Mouse (Mus musculus): ENCODE data around the gene Rnf145. TPM values are rescaled to one million over a fixed set of nuclear protein-coding genes. Genes with fewer than 3 reads are reported as not detected.
A peak's percentile ranks its signal among the peaks of the same experiment; 100 is the strongest.

Rnf145 gene
- polyA plus RNA-seq, 1 experiment from 2014 or later = 30.5 TPM

DNA sequence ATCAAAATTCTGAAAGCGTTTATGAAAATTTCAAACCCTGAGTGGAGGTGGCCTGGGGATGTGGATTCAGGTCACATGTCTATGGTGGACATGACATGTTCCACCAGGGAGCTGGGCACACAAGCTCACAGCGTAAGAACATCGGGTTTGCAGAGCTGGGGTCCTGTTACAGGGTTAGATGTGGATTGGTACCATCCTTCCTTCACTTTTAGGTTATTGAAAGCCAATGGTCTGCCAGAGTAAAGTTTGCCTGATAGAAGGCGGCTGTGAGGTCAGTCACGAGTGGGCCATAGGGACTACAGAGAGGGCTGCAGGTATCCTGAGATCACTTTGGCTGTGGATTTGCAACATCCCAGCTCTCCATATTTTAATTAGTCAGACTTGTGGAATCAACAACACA lies 54.0 kb downstream of the Rnf145 start:
- H3K9me3 ChIP-seq (ENCODE audit: control insufficient read depth, low read length) = no peaks in the 10 kb centered on the region
- H3K27ac ChIP-seq (replicated peaks) = no peak overlapping the region
- H3K4me3 ChIP-seq (ENCODE audit: low read depth, low read length) = no peak overlapping the region
- H3K27me3 ChIP-seq (ENCODE audit: control insufficient read depth, insufficient read depth, low read length) = no peaks in the 10 kb centered on the region
- 95% methylated on average over 5 of the region's 5 CpGs for WGBS
- no peak overlapping the region for H3K9ac ChIP-seq (ENCODE audit: low read length)
- no peak for ATAC-seq (ENCODE audit: low FRiP score, low TSS enrichment)
- H3K36me3 ChIP-seq (ENCODE audit: control insufficient read depth, insufficient read depth, low read length) = no peaks in the 10 kb centered on the region
- no peak overlapping the region for H3K4me2 ChIP-seq (replicated peaks; ENCODE audit: low read depth)
- TF ChIP-seq EP300 (optimal IDR thresholded peaks at IDR 0.05) = no peak
- no peak for DNase-seq (ENCODE audit: low spot score)
- H3K4me1 ChIP-seq (replicated peaks; ENCODE audit: control insufficient read depth, insufficient read depth) = no peaks in the 10 kb centered on the region

DNA sequence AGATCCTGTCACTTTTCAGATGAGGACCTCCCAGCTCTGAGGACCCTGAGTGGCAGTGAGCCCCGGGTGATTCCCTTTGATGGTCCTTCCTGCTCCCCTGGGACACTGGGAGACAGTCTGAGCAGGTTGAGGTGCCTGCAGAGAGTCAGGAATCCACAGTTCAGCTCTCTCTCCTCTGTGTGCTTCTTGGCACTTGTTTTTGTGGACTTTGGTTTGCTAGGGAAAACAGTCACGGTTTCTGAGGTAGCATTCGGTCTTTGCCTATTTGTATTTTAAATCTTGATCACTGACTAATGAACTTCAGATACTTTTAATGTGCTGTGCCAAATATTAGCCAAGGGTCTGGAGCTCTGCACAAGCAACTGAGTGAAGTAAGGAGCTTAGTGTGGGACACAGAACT lies 54.6 kb downstream of the Rnf145 start:
- H3K4me2 ChIP-seq (replicated peaks; ENCODE audit: low read depth) = no peak overlapping the region
- no peaks in the 10 kb centered on the region for H3K36me3 ChIP-seq (ENCODE audit: control insufficient read depth, insufficient read depth, low read length)
- H3K4me1 ChIP-seq (replicated peaks; ENCODE audit: control insufficient read depth, insufficient read depth) = no peaks in the 10 kb centered on the region
- no peak overlapping the region for H3K4me3 ChIP-seq (ENCODE audit: low read depth, low read length)
- DNase-seq (ENCODE audit: low spot score) (no peak), ATAC-seq (ENCODE audit: low FRiP score, low TSS enrichment) (no peak)
- H3K9ac ChIP-seq (ENCODE audit: low read length) = no peak overlapping the region
- no peak overlapping the region for H3K27ac ChIP-seq (replicated peaks)
- WGBS = 68% methylated on average over 3 of the region's 3 CpGs
- H3K27me3 ChIP-seq (ENCODE audit: control insufficient read depth, insufficient read depth, low read length) = no peaks in the 10 kb centered on the region
- no peaks in the 10 kb centered on the region for H3K9me3 ChIP-seq (ENCODE audit: control insufficient read depth, low read length)
- TF ChIP-seq EP300 (optimal IDR thresholded peaks at IDR 0.05) (no peak), CTCF (IDR thresholded peaks at IDR 0.05; ENCODE audit: low read depth) (no peak)

DNA sequence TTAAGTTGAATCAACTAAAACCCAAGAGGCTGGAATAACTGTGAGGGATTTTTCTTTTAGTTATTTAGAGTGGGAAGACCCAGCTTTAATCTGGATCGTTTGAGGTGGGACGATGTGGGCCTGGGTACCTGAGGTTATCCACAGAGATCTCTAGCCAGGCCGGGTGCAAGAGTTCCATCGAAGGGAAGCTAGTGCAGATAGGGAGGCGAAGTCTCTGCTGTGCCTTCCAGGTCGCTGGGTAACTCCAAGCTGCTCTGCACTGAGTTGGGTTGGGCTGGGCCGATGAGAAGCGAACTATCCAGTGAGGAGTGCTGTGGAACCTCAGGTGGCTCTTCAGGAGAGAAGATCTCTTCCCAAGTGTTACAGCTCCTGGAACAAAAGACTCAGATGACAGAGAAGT lies 55.6 kb downstream of the Rnf145 start:
- H3K4me2 ChIP-seq (replicated peaks; ENCODE audit: low read depth) = no peak overlapping the region
- TF ChIP-seq EP300 (optimal IDR thresholded peaks at IDR 0.05) (no peak), CTCF (IDR thresholded peaks at IDR 0.05; ENCODE audit: low read depth) (no peak)
- H3K4me3 ChIP-seq (ENCODE audit: low read depth, low read length) = no peak overlapping the region
- H3K4me1 ChIP-seq (replicated peaks; ENCODE audit: control insufficient read depth, insufficient read depth) = no peaks in the 10 kb centered on the region
- ATAC-seq (ENCODE audit: low FRiP score, low TSS enrichment) (no peak), DNase-seq (ENCODE audit: low spot score) (no peak)
- no peaks in the 10 kb centered on the region for H3K27me3 ChIP-seq (ENCODE audit: control insufficient read depth, insufficient read depth, low read length)
- no peak overlapping the region for H3K27ac ChIP-seq (replicated peaks)
- H3K9me3 ChIP-seq (ENCODE audit: control insufficient read depth, low read length) = no peaks in the 10 kb centered on the region
- WGBS = 90% methylated on average over 8 of the region's 8 CpGs
- H3K36me3 ChIP-seq (ENCODE audit: control insufficient read depth, insufficient read depth, low read length) = no peaks in the 10 kb centered on the region
- no peak overlapping the region for H3K9ac ChIP-seq (ENCODE audit: low read length)

DNA sequence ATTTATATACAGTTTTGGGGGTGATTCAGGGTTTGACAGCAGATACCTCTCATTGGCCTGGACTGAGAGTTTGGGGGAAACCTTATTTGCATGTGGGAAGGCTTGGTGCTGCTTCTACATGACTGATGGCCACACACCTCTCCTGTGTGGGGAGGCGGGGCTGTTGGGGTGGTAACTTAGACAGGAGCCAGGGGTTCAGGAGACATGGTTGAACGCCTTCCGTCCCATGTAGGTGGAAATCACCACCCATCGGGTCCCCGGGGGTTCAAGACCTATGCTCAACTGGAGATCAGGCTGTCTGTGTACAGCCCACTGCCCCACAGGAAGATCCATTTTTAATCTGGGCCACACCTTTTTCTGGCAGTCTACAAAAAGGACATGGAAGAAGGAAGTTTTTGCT lies 56.1 kb downstream of the Rnf145 start:
- WGBS = 89% methylated on average over 5 of the region's 5 CpGs
- H3K27me3 ChIP-seq (ENCODE audit: control insufficient read depth, insufficient read depth, low read length) = no peaks in the 10 kb centered on the region
- DNase-seq (ENCODE audit: low spot score) (no peak), ATAC-seq (ENCODE audit: low FRiP score, low TSS enrichment) (no peak)
- no peaks in the 10 kb centered on the region for H3K36me3 ChIP-seq (ENCODE audit: control insufficient read depth, insufficient read depth, low read length)
- no peak for TF ChIP-seq CTCF (IDR thresholded peaks at IDR 0.05; ENCODE audit: low read depth)
- TF ChIP-seq EP300 (optimal IDR thresholded peaks at IDR 0.05) = no peak
- H3K4me1 ChIP-seq (replicated peaks; ENCODE audit: control insufficient read depth, insufficient read depth) = no peaks in the 10 kb centered on the region
- H3K27ac ChIP-seq (replicated peaks) = no peak overlapping the region
- H3K4me3 ChIP-seq (ENCODE audit: low read depth, low read length) = no peak overlapping the region
- no peaks in the 10 kb centered on the region for H3K9me3 ChIP-seq (ENCODE audit: control insufficient read depth, low read length)
- no peak overlapping the region for H3K4me2 ChIP-seq (replicated peaks; ENCODE audit: low read depth)
- H3K9ac ChIP-seq (ENCODE audit: low read length) = no peak overlapping the region

DNA sequence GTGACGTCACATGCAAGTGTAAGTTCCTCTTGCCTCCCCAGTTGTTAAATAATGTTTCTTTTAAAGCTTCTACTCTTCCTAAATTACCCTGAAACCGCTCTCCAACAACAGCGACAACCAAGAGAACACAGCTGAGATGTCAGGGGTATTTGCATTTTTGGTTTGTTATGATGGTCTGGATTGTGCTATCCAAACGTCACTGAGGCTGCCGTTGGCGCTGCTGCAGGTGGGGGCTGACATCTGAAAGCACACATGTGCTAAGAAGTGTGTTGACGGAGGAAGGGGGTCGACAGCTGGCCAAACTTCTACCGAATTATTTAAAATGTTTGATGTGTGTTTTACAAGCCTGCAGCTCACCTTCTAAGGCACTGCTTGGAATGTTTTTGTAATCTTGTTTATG lies 59.1 kb downstream of the Rnf145 start:
- 45% methylated on average over 9 of the region's 9 CpGs for WGBS
- H3K36me3 ChIP-seq (ENCODE audit: control insufficient read depth, insufficient read depth, low read length) = no peaks in the 10 kb centered on the region
- no peaks in the 10 kb centered on the region for H3K4me1 ChIP-seq (replicated peaks; ENCODE audit: control insufficient read depth, insufficient read depth)
- no peaks in the 10 kb centered on the region for H3K9me3 ChIP-seq (ENCODE audit: control insufficient read depth, low read length)
- no peak for TF ChIP-seq CTCF (IDR thresholded peaks at IDR 0.05; ENCODE audit: low read depth)
- TF ChIP-seq EP300 (optimal IDR thresholded peaks at IDR 0.05) = no peak
- H3K9ac ChIP-seq (ENCODE audit: low read length) = no peak overlapping the region
- H3K27me3 ChIP-seq (ENCODE audit: control insufficient read depth, insufficient read depth, low read length) = no peaks in the 10 kb centered on the region
- no peak overlapping the region for H3K27ac ChIP-seq (replicated peaks)
- H3K4me2 ChIP-seq (replicated peaks; ENCODE audit: low read depth) = no peak overlapping the region
- DNase-seq (ENCODE audit: low spot score) = no peak
- H3K4me3 ChIP-seq (ENCODE audit: low read depth, low read length) = no peak overlapping the region
- no peak for ATAC-seq (ENCODE audit: low FRiP score, low TSS enrichment)

DNA sequence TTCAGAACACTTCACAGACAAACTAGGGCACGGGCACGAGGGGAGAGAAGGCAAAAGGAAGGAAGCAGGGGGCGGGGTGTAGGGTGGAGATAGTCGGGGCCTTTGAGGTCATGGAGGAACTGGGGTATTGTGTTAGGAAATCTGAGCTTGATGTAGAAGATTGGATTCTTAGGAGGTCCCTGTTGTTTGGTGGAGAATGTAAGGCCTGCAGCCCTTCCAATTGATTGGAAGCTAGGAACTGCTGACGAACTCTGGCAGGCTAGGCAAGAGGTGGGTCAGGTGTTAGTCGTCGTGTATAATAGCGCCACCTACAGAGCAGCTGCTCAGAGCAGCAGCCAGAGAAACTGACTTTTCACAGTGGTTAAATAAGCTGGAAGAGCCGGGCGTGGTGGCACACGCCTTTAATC lies 62.5 kb downstream of the Rnf145 start:
- H3K4me3 ChIP-seq (ENCODE audit: low read depth, low read length) = no peak overlapping the region
- no peak overlapping the region for H3K4me2 ChIP-seq (replicated peaks; ENCODE audit: low read depth)

More for the DNA sequence above, 62.5 kb downstream of the Rnf145 start:
- WGBS = 29% methylated on average over 11 of the region's 11 CpGs
- TF ChIP-seq EP300 (optimal IDR thresholded peaks at IDR 0.05) = no peak
- TF ChIP-seq CTCF (IDR thresholded peaks at IDR 0.05; ENCODE audit: low read depth) = peak; percentile 64
- Histone ChIP-seq H3K9ac (ENCODE audit: low read length) (no peak overlapping the region), H3K36me3 (ENCODE audit: control insufficient read depth, insufficient read depth, low read length) (no peaks in the 10 kb centered on the region), H3K27ac (replicated peaks) (no peak overlapping the region), H3K4me1 (replicated peaks; ENCODE audit: control insufficient read depth, insufficient read depth) (no peaks in the 10 kb centered on the region), H3K9me3 (ENCODE audit: control insufficient read depth, low read length) (no peaks in the 10 kb centered on the region), H3K27me3 (ENCODE audit: control insufficient read depth, insufficient read depth, low read length) (no peaks in the 10 kb centered on the region)
- DNase-seq (ENCODE audit: low spot score) = peak; percentile 37
- no peak for ATAC-seq (ENCODE audit: low FRiP score, low TSS enrichment)
